Mouse (Mus musculus) cerebral cortex, adult 2 months (tissue): Measurements from ENCODE around the gene Strc.

Source experiments
- WGBS: fragments of 180-500 bp; shearing (Covaris S2); methylation state at CpG from one replicate; pipeline ENCODE4 v1.1.7; 2018; 5-methylcytosine and 5-hydroxymethylcytosine counted together

The Strc gene

DNA sequence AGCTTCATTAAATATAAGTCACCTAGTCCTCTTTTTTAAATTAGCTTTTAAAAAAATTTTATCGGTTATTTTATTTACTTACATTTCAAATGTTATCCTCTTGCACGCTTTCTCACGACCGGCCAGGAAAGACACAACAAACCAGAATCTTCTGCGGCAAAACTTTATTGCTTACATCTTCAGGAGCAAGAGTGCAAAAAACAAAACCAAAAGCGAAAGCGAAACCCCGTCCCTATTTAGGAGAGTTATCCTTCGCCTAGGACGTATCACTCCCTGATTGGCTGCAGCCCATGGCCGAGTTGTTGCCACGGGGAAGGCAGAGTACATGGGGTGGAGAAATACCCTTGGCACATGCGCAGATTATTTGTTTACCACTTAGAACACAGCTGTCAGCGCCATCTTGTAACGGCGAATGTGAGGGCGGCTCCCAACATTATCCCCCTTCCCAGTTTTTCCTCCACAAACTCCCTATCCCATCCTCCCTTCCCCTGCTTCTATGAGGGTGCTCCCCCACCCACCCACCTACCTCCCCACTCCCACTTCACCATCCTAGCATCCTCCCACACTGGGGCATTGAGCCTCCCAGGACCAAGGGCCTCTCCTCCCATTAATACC, at the start of gene Strc:
Gene Strc (minus strand): TSS at position 208 of the 615 bp plus-strand sequence.
- 93% methylated on average over 17 of the region's 17 CpGs for WGBS

DNA sequence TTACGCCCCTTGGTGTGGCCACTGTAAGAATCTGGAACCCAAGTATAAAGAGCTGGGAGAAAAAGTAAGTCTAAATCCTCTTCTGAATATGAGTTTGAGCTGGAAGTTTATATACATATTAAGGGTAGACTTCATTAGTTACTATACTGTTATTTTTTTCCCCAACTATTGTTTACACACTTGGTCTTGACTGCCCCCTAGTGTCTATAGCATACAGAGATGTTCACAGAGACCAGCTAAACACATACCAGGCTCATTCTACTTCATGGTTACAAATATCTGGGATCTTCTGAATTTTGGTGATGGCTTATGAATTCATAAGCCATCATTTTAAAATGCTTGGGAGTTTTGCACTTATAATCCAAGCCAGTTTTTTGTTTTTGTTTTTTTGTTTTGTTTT, 47.9 kb upstream of the Strc start:
- 97% methylated on average over 1 of the region's 1 CpGs for WGBS

DNA sequence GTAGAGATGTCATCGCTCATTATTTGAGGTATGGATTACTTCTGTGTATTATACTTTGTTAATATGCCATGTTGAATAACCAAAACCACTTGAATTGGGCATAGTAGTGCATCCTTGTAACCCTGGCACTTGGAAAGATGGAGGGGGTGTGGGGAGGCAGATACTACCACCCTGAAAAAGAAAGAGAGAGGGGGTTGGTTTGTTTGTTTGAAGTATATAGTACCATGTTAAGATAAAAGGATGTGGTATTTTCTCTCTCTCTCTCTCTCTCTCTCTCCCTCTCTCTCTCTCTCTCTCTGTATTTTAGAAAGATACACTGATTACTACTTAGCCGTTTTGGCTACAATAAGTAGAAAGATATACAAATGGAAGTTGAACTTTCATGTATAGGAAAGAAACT, 38.9 kb upstream of the Strc start:
- WGBS, result 87% methylated on average over 2 of the region's 2 CpGs

DNA sequence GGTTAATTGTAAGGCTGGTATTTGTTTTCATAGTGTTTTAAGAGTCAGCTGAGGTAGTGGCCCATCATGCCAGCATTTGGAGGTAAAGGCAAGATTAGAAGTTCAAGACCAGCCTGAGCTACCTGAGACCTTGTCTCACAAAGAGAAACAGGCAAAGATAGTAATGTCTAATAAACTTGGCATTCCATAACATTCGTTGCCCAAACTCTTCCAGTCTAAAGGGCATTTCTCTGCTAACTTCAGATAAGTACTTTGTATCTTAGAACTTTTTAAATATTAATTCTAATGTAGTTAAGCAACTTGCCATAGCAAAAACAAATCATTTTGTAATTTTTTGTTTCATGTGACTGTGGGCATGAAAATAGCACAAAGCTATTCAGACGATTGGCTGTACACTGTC, 36.2 kb upstream of the Strc start:
- WGBS, result 84% methylated on average over 2 of the region's 2 CpGs

DNA sequence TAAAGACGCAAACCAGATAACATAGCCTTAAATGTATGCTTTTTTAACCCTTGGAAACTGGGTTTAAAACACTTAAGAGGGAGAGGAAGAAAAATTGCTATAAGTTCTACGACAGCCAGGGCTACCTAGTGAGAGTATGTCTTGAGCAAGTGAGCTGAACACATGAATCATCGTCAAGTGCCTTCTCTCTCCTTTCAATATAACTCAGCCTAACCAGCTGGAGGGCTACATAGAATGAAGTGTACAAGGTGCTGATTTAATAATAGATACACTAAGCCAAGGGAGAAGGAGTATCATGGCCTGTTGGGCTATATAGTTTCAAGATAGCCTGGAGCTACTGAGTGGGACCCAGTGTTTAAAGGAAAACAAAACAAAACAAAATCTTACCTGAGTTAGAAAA, 31.5 kb upstream of the Strc start:
- WGBS, result 58% methylated on average over 3 of the region's 3 CpGs

DNA sequence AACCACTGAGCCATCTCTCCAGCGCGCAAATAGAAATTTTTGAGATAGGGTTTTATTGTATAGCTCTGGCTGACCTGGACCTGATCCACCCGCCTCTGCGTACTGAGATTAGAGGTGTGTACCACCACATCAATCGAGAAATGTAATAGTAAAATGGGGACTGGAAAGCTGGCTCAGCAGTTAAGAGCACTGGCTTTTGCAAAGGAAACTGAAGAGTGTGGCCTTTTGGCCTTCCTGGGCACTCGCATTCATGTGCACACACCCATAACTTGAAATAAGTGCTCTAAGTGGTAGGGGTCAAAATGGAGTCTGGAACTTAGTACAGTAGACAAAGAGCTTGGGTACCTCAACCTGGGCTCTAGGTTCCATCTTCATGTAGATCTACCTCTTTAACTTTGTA, 29.4 kb upstream of the Strc start:
- 88% methylated on average over 6 of the region's 6 CpGs for WGBS

DNA sequence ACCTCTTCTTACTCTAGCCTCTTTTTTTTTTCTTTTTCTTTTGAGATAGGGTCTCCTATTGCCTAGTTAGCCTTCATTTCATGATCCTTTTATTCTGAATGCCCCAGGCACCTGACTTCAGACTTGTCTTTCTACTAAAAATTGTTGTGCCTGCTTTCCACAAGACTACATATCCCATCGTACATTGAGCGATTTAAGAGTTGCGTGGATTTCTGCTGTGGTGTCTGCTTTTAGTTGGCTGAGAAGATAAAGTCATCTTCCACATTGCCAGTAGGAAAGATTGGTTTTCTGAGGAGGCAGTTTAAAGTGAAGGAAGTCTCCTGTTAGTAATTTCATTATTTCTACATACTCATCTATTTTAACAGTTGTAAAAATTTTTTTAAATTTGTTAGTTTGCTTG, 28.6 kb upstream of the Strc start:
- 38% methylated on average over 3 of the region's 3 CpGs for WGBS

DNA sequence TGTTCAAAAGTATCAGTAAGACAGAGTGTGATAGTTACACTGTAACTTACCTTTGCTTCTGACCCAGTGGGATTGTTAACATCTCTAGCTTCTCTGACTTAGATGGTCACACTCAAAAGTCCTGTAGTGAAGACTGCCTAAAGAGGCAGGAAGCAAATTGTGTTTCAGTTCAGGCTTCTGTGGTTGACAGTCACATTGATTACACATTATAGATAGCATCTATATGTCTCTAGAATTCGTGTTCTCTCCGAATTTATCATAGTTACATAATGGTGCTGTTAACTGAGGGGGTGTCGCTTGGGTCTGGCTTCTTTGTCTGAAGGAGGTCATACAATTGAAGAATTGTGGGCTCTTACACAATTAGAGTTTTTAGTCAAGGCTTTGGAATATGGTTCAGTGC, 28.1 kb upstream of the Strc start:
- WGBS, result 19% methylated on average over 3 of the region's 3 CpGs

DNA sequence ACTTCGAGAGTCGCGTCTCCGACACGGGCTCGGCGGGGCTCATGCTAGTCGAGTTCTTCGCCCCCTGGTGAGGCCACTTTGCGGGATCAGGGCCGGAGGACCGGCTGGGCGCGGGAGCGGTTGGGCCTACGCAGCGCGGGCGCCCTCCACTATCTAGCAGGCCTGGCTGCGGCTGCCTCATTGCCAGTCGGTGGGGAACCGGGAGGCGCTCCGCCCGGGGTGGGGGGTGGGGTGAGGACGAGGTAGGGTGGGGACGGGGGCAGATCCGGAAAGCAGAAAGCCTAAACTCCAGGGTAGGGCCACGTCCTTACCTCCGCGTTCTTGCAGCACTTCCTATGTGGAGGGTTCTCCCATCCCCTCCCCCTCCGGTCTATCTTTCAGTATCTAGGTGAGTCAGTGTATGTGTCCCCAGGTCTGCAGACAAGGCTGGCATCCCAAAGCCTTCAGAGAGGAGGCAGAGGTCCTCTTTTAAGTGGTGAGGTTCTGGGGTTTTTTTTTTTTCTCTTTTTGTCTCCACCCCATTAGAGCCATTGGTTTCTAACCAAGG, 27.2 kb upstream of the Strc start:
- under 1% methylated on average over 31 of the region's 32 CpGs for WGBS

DNA sequence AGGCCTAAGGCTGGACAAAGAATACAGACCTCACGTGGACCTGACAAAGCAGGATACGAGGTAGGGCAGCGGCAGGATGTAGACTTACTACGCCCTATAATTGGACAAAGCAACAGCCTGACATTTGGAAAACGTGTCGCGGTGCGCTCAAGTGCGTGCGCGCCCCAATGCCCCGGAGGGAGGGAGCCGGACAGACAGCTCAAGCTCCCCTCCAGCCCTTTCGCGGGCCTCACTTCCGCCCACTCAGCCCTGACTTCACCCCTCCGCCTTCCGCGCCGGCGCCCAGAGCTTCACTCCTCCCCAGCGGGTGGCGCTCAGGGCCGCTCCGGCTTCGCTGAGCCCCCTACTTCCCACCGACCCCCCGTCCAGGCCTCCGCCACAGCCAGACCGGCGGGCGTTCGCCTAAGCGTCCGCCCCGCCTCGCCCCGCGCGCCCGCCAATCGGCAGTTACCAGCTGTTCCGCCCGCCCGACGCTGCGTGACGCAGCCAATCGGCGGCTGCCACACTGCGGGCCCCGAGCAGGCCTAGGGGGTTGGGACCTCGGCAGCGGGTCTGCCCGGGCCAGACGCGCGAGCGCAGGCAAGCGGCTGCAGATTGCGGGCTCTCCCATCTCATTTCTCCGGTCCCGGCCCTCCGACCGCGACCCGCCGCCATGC, 26.5 kb upstream of the Strc start, which contains the start of the genes Pdia3 and Catsper2:
Gene Pdia3 (plus strand): TSS at position 389 of the 656 bp plus-strand sequence.
Gene Catsper2 (minus strand): TSS at position 406 of the 656 bp plus-strand sequence.
- under 1% methylated on average over 66 of the region's 68 CpGs for WGBS

DNA sequence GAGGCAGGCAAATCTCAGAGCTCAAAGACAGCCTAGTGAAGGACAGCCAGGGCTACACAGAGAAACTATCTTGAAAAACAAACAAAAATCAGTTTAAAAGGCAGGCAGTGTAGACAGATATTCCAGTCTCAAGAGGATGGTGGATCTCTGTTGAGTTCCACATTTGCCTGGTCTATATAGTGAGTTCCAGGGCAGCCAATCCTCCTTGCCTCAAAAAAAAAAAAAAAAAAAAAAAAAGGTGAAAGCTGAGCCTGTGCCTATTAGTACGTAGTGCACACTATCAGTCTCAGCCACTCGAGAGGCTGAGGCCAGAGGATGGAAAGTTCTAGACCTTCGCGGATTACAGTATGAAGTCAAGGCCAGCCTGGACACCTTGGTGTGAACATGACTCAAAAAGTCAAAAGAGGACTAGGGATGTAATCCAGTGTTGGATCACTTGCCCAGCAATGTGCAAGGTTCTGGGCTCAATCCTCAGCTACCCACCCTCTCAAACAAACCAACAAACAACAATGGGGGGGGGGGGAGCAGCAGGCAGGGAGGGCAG, 25.9 kb upstream of the Strc start:
- 7% methylated on average over 4 of the region's 4 CpGs for WGBS

DNA sequence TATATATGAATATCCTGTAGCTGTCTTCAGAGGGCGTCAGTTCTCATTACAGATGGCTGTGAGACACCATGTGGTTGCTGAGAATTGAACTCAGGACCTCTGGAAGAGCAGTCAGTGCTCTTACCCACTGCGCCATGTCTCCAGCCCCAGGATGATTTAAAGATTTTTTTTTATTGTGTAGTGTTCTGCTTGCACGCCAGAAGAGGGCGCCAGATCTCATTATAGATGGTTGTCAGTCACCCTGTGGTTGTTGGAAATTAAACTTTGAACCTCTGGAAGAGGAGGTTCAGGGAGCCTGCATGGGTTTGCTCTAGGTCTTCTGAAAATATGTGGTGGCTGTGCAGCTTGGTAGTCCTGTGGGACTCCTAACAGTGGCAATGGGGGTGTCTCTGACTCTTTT, 21.2 kb upstream of the Strc start:
- 42% methylated on average over 4 of the region's 4 CpGs for WGBS

DNA sequence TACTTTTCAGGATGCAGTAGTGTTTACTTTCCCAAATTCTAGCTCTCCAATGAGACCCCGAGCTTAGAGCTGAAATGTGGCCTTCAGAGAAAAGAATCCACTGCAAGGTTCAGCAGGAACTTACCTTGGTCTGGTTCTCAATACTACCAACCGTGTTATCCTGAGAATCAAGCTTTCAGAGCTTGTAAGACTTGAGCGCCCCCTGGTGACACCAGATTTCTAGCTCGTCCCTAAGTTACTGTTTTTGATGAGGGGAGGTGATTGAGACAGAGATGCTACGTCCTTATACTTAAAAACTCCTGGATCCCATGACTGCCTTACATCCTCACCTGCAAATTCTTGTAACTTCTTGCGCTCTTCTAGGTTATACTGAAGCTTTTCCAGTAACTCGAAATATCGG, 9.7 kb upstream of the Strc start:
- 13% methylated on average over 8 of the region's 8 CpGs for WGBS

DNA sequence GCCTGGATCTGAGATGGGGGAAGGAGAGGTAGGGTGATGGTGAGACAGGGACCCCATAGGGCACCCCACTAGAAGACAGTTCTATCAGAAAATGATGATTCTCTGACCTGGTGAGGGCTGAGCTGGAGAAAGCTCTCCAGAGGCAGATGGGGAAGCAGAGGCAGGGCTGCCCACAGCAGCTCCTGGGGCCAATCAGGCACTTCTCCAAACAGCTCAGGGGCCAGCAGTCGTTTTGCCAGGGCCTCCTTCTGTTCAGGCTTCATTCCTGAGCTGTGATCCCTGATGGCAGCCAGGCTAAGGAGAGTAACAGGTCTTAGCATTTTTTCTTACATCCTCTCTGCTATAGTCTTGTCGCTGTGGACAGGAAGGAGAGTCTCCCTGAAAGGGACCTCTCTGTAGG, 12.2 kb downstream of the Strc start:
- WGBS, result 50% methylated on average over 2 of the region's 2 CpGs

DNA sequence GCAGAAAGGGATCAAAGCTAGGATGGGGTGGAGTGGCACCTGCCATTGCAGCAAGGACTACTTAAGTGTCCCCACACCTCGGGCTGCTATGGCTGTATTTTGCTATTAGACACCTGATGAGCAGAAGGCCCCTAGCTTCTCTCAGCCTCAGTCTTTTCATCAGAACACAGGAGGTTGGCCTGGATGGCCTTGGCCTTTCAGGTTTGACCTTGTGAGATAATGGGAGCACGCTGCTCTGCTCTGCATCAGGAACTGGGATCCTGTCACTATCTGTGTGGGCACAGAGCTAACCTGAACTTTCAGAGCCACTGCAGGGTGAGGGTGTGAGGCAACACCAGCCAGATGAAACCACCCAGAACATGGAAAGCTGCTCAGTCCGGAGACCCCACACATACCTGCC, 14.7 kb downstream of the Strc start:
- WGBS, result 87% methylated on average over 3 of the region's 3 CpGs

DNA sequence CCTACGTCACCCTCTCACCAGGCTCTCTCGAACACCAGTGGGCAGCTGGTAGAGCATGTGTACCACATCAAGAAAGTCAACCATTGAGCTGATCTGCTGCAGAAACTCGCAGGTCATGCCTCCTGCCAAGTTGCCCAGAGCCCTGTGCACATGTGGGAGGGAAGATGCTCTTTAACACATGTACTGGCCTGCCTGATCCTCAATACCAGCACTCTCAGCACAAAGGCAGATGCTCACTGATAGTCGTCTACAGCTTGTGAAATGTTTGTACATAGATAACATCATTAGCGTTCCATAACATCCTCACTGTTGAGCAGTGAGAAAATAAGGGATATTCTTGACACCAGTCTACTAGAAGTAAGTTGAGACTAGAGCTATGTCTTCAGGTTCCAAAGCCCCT, 16.0 kb downstream of the Strc start:
- WGBS, result 87% methylated on average over 5 of the region's 5 CpGs

DNA sequence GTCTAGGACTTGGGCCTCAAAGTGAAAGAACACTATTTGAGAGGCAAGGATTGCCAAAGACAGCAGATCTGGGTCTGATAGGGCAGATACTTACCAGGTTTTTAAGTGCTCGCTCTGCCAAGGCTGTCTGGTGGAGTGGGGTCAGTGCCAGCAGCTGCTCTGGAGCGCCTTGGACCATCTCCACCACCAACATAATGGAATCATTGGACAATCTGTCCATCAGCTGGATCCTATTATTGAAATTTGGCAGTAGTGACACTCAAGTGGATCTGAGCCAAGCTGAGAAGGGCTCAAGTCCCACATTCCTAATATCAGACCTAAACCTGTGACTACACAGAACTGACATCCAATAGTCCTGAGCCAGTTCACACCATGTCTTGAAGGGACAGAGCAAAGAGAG, 18.1 kb downstream of the Strc start:
- 66% methylated on average over 2 of the region's 2 CpGs for WGBS

DNA sequence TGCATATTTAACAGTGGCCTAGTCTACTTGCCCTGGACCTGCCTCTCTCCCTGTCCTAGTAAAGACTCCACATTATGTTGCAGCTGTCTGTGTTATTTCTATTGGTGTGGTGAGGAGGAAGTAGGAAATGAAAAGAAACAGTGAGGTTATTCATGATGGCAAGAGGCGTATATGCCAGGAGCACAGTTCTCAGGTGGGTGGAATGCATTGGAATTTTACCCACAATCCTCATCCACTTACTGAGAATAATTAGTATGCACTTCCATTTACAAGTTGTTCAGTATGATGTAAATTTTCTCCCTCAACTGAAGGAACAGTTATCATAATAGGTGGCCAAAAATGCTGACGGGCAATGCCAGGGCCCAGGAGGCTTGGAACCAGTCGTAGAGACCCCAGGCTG, 23.3 kb downstream of the Strc start:
- 43% methylated on average over 3 of the region's 3 CpGs for WGBS

DNA sequence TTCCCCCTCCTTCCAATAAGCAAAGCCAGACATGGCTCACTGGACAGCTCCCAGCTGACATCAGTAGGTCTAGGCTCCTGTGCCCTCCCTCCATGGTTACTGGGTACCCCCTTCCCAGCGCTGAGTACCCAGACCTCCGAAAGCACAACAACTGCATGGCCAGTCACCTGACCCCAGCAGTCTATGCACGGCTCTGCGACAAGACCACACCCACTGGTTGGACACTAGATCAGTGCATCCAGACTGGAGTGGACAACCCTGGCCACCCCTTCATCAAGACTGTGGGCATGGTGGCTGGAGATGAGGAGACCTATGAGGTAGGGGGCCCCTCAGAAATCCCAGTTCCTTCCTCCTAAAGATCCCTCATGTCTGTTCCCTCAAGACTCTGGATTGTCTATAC, 27.5 kb downstream of the Strc start:
- 33% methylated on average over 4 of the region's 4 CpGs for WGBS

DNA sequence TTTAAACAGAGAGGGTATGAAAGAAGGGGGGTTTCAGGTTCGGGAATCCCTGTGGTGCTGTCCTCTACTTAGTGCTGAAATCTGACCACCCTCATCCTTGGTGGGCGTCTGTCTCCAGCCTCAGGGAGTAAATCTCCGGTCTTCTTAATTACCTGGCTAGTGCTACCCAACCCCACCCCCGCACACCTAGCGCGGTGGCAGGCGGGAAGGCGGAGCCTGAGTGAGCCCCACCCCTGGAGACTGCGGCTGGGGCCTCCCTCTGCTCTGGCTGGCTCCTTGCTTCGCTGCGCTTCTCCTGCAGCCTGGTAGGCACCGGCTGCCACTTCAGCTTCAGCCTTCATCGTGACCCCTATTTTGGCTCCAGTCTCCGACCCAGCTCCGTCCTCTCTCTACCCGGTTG, 28.6 kb downstream of the Strc start:
- WGBS, result 1% methylated on average over 16 of the region's 16 CpGs

DNA sequence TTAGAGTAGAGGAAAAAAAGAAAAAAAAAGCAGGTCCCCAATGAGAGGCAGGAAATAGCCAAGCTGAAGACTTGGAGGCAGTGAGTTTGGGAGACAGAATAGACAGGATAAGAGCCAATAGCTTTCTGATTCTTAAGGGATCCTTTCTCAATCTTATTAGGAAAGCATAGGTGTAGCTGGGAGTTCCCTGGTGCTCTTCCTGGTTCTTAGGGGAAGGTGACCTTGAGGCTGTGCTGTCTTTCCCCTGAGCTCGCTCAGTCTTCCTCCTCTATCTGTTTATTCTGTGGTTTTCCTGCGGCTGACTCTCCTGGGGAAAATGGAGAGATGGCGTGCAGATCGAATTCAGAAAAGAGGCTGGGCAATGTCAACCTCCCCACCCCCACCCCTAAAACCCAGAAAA, 29.0 kb downstream of the Strc start:
- WGBS, result 3% methylated on average over 4 of the region's 4 CpGs

DNA sequence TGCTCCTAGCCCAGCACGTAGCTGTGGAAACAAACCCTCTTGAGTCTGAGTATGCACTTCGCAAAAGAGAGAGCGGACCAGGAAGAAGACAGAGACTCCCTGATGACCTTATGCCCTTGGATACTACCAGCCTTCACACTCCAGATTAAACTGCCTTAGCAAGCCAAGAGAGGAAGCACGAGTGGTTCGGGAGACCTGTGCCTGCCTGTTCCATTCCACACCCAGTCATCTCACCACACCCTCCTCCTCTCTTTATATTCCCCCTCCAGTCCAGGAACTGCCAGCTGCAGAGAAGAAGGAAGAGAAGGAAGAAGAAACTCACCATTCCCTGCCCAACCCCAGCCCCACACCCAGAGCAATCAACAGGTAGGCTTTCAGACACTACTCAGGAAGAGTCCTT, 29.5 kb downstream of the Strc start, which contains the start of gene Ckmt1:
Gene Ckmt1 (plus strand): TSS at position 221 of the 400 bp plus-strand sequence.
- 60% methylated on average over 5 of the region's 5 CpGs for WGBS
